9 mouse cellular contexts compared by ENCODE assay signal in genomic region chr5:142444791-142445531, GRCm38 (mm10). TPM values are rescaled to one million over a fixed set of nuclear protein-coding genes. Genes with fewer than 3 reads are reported as not detected.
DNase-seq lines count a peak whose midpoint lies in the region; ATAC-seq and TF ChIP-seq lines count a peak whose summit lies in the region.
"Had no signal": no experiment of that assay in that cellular context is flagged by ENCODE, and none has a peak within 500 bp of the region (broad histone marks: within the 10 kb centered on the region; RNA-seq: fewer than 3 reads in every experiment).

No protein-coding gene starts in this region.

- no peak overlapping the region for H3K9ac ChIP-seq in midbrain, embryonic 11.5 days (ENCODE audit: low read length)
- no peak overlapping the region for H3K9ac ChIP-seq in midbrain, embryonic 16.5 days (ENCODE audit: low read depth, low read length)
- no peak overlapping the region for H3K9ac ChIP-seq in hindbrain, embryonic 15.5 days
- H3K9ac ChIP-seq: lung, embryonic 15.5 days had no signal

- no peak for TF ChIP-seq CTCF in small intestine, adult 2 months (IDR thresholded peaks at IDR 0.05; ENCODE audit: extremely low read depth, insufficient read length, insufficient replicate concordance, low read depth, low read length)

- H3K4me1 ChIP-seq in midbrain, embryonic 11.5 days (ENCODE audit: control insufficient read depth, insufficient read depth, low read length) = peaks cover 41% of the 10 kb centered on the region
- H3K4me1 ChIP-seq in midbrain, embryonic 16.5 days (ENCODE audit: control insufficient read depth, insufficient read depth, low read length) = peaks cover 25% of the 10 kb centered on the region
- peaks cover 83% of the 10 kb centered on the region for H3K4me1 ChIP-seq in embryonic facial prominence, embryonic 10.5 days
- H3K4me1 ChIP-seq in hindbrain, embryonic 15.5 days (replicated peaks) = peaks cover 50% of the 10 kb centered on the region
- H3K4me1 ChIP-seq in small intestine, adult 2 months (ENCODE audit: control insufficient read depth, insufficient read depth, insufficient read length, low read length) = peaks cover 46% of the 10 kb centered on the region

- ATAC-seq in midbrain, embryonic 11.5 days (ENCODE audit: low FRiP score) = no peak
- ATAC-seq in midbrain, embryonic 16.5 days = no peak
- no peak for ATAC-seq in hindbrain, embryonic 15.5 days (ENCODE audit: low FRiP score, low read depth)

- no peaks in the 10 kb centered on the region; the same call in 1 of the 2 replicates for H3K36me3 ChIP-seq in midbrain, embryonic 11.5 days (ENCODE audit: control insufficient read depth, insufficient read depth, low read length)
- no peaks in the 10 kb centered on the region for H3K36me3 ChIP-seq in midbrain, embryonic 16.5 days (ENCODE audit: control insufficient read depth, insufficient read depth, low read length)
- peaks cover 14% of the 10 kb centered on the region for H3K36me3 ChIP-seq in embryonic facial prominence, embryonic 10.5 days (replicated peaks)
- H3K36me3 ChIP-seq in hindbrain, embryonic 15.5 days = peaks cover 3% of the 10 kb centered on the region; the same call in 1 of the 2 replicates
- H3K36me3 ChIP-seq in small intestine, adult 2 months (ENCODE audit: control insufficient read depth, insufficient read depth, low read length) = peaks cover 13% of the 10 kb centered on the region

- TF ChIP-seq POLR2A in small intestine, adult 2 months (IDR thresholded peaks at IDR 0.05; ENCODE audit: low read depth, low read length) = no peak

- no peaks in the 10 kb centered on the region for H3K27me3 ChIP-seq in midbrain, embryonic 11.5 days (ENCODE audit: control insufficient read depth, insufficient read depth, low read length)
- H3K27me3 ChIP-seq in midbrain, embryonic 16.5 days (ENCODE audit: control insufficient read depth, insufficient read depth, low read depth, low read length) = no peaks in the 10 kb centered on the region
- H3K27me3 ChIP-seq in embryonic facial prominence, embryonic 10.5 days (replicated peaks; ENCODE audit: low read depth, poor library complexity, severe bottlenecking) = 0 out of 2 replicates have a peak, but pooled peaks cover 3% of the 10 kb centered on the region
- H3K27me3 ChIP-seq in hindbrain, embryonic 15.5 days = no peaks in the 10 kb centered on the region
- no peaks in the 10 kb centered on the region for H3K27me3 ChIP-seq in small intestine, adult 2 months (ENCODE audit: control insufficient read depth, insufficient read depth, low read length)
- H3K27me3 ChIP-seq: lung, embryonic 15.5 days had no signal

- H3K4me2 ChIP-seq in midbrain, embryonic 11.5 days = no peak overlapping the region
- H3K4me2 ChIP-seq in midbrain, embryonic 16.5 days (ENCODE audit: low read length) = no peak overlapping the region
- H3K4me2 ChIP-seq in hindbrain, embryonic 15.5 days = no peak overlapping the region
- H3K4me2 ChIP-seq: lung, embryonic 15.5 days had no signal

- peak overlapping the region; percentile 22; the same call in 1 of the 2 replicates for H3K27ac ChIP-seq in midbrain, embryonic 11.5 days (ENCODE audit: low read depth, low read length)
- no peak overlapping the region for H3K27ac ChIP-seq in midbrain, embryonic 16.5 days (ENCODE audit: low read length)
- peak overlapping the region; percentile 72 for H3K27ac ChIP-seq in embryonic facial prominence, embryonic 10.5 days (replicated peaks)
- H3K27ac ChIP-seq in hindbrain, embryonic 15.5 days (replicated peaks) = peak overlapping the region; percentile 30; the same call in 1 of the 2 replicates
- peak overlapping the region; percentile 53 for H3K27ac ChIP-seq in small intestine, adult 2 months (ENCODE audit: insufficient read depth, low read depth, low read length)
- H3K27ac ChIP-seq: lung, embryonic 15.5 days had no signal

- H3K4me3 ChIP-seq in midbrain, embryonic 11.5 days (ENCODE audit: low read depth, low read length) = no peak overlapping the region
- H3K4me3 ChIP-seq in midbrain, embryonic 16.5 days (ENCODE audit: low read depth, low read length) = no peak overlapping the region
- no peak overlapping the region for H3K4me3 ChIP-seq in embryonic facial prominence, embryonic 10.5 days
- no peak overlapping the region for H3K4me3 ChIP-seq in hindbrain, embryonic 15.5 days
- no peak overlapping the region for H3K4me3 ChIP-seq in small intestine, adult 2 months (ENCODE audit: low read depth, low read length)
- H3K4me3 ChIP-seq: lung, embryonic 15.5 days had no signal

- no peaks in the 10 kb centered on the region for H3K9me3 ChIP-seq in midbrain, embryonic 11.5 days (ENCODE audit: control insufficient read depth, low read length)
- no peaks in the 10 kb centered on the region for H3K9me3 ChIP-seq in midbrain, embryonic 16.5 days (replicated peaks; ENCODE audit: control insufficient read depth, low read length, poor library complexity, severe bottlenecking)
- H3K9me3 ChIP-seq in embryonic facial prominence, embryonic 10.5 days = no peaks in the 10 kb centered on the region
- no peaks in the 10 kb centered on the region for H3K9me3 ChIP-seq in hindbrain, embryonic 15.5 days
- H3K9me3 ChIP-seq: lung, embryonic 15.5 days had no signal

- 75% methylated on average over 11 of the region's 11 CpGs for WGBS in midbrain, embryonic 11.5 days
- 58% methylated on average over 7 of the region's 11 CpGs for WGBS in midbrain, embryonic 16.5 days
- WGBS in embryonic facial prominence, embryonic 10.5 days = 73% methylated on average over 11 of the region's 11 CpGs
- 67% methylated on average over 11 of the region's 11 CpGs for WGBS in hindbrain, embryonic 15.5 days
- 38% methylated on average over 11 of the region's 11 CpGs for WGBS in small intestine, adult 2 months

- DNase-seq in midbrain, embryonic 11.5 days (ENCODE audit: low spot score, missing footprints) = no peak
- no peak for DNase-seq in embryonic facial prominence, embryonic 10.5 days (ENCODE audit: low spot score)
- DNase-seq in Muller cell, postnatal 12 days (ENCODE audit: inconsistent ontology term) = no peak
- DNase-seq in cerebellum, postnatal 14 days = no peak
- DNase-seq in frontal cortex, postnatal 10 days (ENCODE audit: low spot score in 2 of 2) = no peak

RNA-seq across cellular contexts. Expression of gene Ap5z1, which starts 18.8 kb away (rescaled TPM):
- polyA plus RNA-seq in midbrain, embryonic 11.5 days (2014; fragmentation: Nextera tagmentation; extraction: Ambion mirVana) = 8.8 and 10.5 TPM in 2 replicates
- polyA plus RNA-seq in midbrain, embryonic 16.5 days (2015; fragmentation: Nextera tagmentation; extraction: Ambion mirVana) = 12.2 and 14.1 TPM in 2 replicates
- polyA plus RNA-seq in embryonic facial prominence, embryonic 10.5 days (2016; fragmentation: Nextera tagmentation; extraction: Ambion mirVana) = 14.1 and 14.8 TPM in 2 replicates
- polyA plus RNA-seq in hindbrain, embryonic 15.5 days (2015; fragmentation: Nextera tagmentation; extraction: Ambion mirVana) = 13.5 and 14.3 TPM in 2 replicates
- 15.0 and 37.6 TPM in 2 replicates for polyA plus RNA-seq in small intestine, adult 2 months (2012; rRNA removed)

RNA-seq across cellular contexts. Expression of gene Foxk1, which starts 43.7 kb away (rescaled TPM):
- 4.0 and 4.2 TPM in 2 replicates for polyA plus RNA-seq in midbrain, embryonic 11.5 days (2014; fragmentation: Nextera tagmentation; extraction: Ambion mirVana)
- 6.0 and 6.7 TPM in 2 replicates for polyA plus RNA-seq in midbrain, embryonic 16.5 days (2015; fragmentation: Nextera tagmentation; extraction: Ambion mirVana)
- polyA plus RNA-seq in embryonic facial prominence, embryonic 10.5 days (2016; fragmentation: Nextera tagmentation; extraction: Ambion mirVana) = 4.8 and 5.1 TPM in 2 replicates
- 6.1 and 6.6 TPM in 2 replicates for polyA plus RNA-seq in hindbrain, embryonic 15.5 days (2015; fragmentation: Nextera tagmentation; extraction: Ambion mirVana)
- polyA plus RNA-seq in small intestine, adult 2 months (2012; rRNA removed) = 11.2 and 58.0 TPM in 2 replicates
